Comparison of ENCODE assay signal across 10 mouse cellular contexts in the genomic region with DNA sequence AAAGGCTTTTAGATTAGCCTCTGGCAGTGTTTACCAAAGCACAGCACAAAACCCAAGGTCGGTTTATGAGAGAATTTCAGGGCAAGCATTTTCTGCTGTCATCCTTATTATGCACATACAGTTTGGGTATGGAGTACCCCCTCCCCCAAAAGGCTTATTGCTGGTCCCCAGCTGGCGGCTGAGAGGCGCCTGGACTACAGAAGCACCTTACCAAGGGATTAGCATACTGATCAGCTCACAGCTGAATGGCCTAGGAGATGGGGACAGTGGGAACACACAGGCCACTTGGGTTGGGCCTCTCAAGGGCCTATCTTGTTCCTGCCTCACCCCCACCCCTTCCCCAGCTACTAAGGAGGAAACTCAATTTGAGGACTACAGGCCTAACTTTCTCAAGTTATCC. TPM values are rescaled to one million over a fixed set of nuclear protein-coding genes. Genes with fewer than 3 reads are reported as not detected.
DNase-seq lines count a peak whose midpoint lies in the region; ATAC-seq and TF ChIP-seq lines count a peak whose summit lies in the region.
"Had no signal": no experiment of that assay in that cellular context is flagged by ENCODE, and none has a peak within 500 bp of the region (broad histone marks: within the 10 kb centered on the region; RNA-seq: fewer than 3 reads in every experiment).

No protein-coding gene starts in this region.

- no peak for TF ChIP-seq POLR2A in myocyte (IDR thresholded peaks at IDR 0.05; ENCODE audit: insufficient read length, low read depth)

- H3K27ac ChIP-seq in kidney, postnatal 0 days: no peak overlapping the region
- H3K27ac ChIP-seq in embryonic facial prominence, embryonic 15.5 days (replicated peaks): no peak overlapping the region
- no peak overlapping the region for H3K27ac ChIP-seq in intestine, embryonic 16.5 days (ENCODE audit: low read length)

- H3K4me1 ChIP-seq in kidney, postnatal 0 days (replicated peaks; ENCODE audit: insufficient read depth, low read length): no peaks in the 10 kb centered on the region; the same call in 1 of the 2 replicates
- peaks cover 18% of the 10 kb centered on the region for H3K4me1 ChIP-seq in embryonic facial prominence, embryonic 15.5 days
- H3K4me1 ChIP-seq in intestine, embryonic 16.5 days (ENCODE audit: control insufficient read depth, insufficient read depth, low read length): peaks cover 5% of the 10 kb centered on the region

- no peak for ATAC-seq in kidney, postnatal 0 days (replicated peaks; ENCODE audit: low FRiP score, low read depth)
- ATAC-seq in embryonic facial prominence, embryonic 15.5 days (ENCODE audit: insufficient number of reproducible peaks, low FRiP score, low TSS enrichment, low read depth): no peak
- ATAC-seq in intestine, embryonic 16.5 days: no peak

- H3ac ChIP-seq in myocyte (ENCODE audit: control insufficient read depth, insufficient read length): no peak overlapping the region

- TF ChIP-seq CTCF in kidney, postnatal 0 days (IDR thresholded peaks at IDR 0.05; ENCODE audit: low read depth): no peak

- DNase-seq in kidney, postnatal 0 days (ENCODE audit: low spot score): no peak
- DNase-seq in kidney, adult 11 months: no peak
- DNase-seq in gastrocnemius, postnatal 14 days: no peak
- DNase-seq in cerebellum, postnatal 36 days: no peak
- no peak for DNase-seq in right cerebral cortex, adult 18-20 months
- DNase-seq: kidney, postnatal 14 days; lung, adult 2 months had no signal

- no peaks in the 10 kb centered on the region for H3K27me3 ChIP-seq in kidney, postnatal 0 days (ENCODE audit: insufficient read depth, low read length)
- no peaks in the 10 kb centered on the region for H3K27me3 ChIP-seq in embryonic facial prominence, embryonic 15.5 days
- no peaks in the 10 kb centered on the region for H3K27me3 ChIP-seq in intestine, embryonic 16.5 days (replicated peaks; ENCODE audit: control insufficient read depth, insufficient read depth, low read length)
- no peaks in the 10 kb centered on the region for H3K27me3 ChIP-seq in myocyte (ENCODE audit: control insufficient read depth, insufficient read depth, insufficient read length)

- no peak overlapping the region for H3K4me3 ChIP-seq in kidney, postnatal 0 days (replicated peaks; ENCODE audit: low read depth, low read length)
- H3K4me3 ChIP-seq in embryonic facial prominence, embryonic 15.5 days (replicated peaks): no peak overlapping the region
- 0 out of 2 replicates have a peak overlapping the region, but pooled peaks have one; percentile 2 for H3K4me3 ChIP-seq in intestine, embryonic 16.5 days (ENCODE audit: low read length)
- peak overlapping the region; percentile 52 for H3K4me3 ChIP-seq in myocyte

- intact Hi-C loops in gastrocnemius, postnatal 14 days (cut with DNase I; ENCODE audit: low total_unique reads): no loop called here

- 81% methylated on average over 3 of the region's 3 CpGs for WGBS in kidney, postnatal 0 days
- WGBS in embryonic facial prominence, embryonic 15.5 days: 57% methylated on average over 3 of the region's 3 CpGs
- 69% methylated on average over 3 of the region's 3 CpGs for WGBS in intestine, embryonic 16.5 days

- H3K9ac ChIP-seq in kidney, postnatal 0 days (ENCODE audit: low read depth, low read length): no peak overlapping the region
- H3K9ac ChIP-seq in embryonic facial prominence, embryonic 15.5 days: 0 out of 2 replicates have a peak overlapping the region, but pooled peaks have one; percentile 4
- no peak overlapping the region for H3K9ac ChIP-seq in intestine, embryonic 16.5 days (ENCODE audit: low read depth, low read length)

- 0 out of 2 replicates have a peak overlapping the region, but pooled peaks have one; percentile 88 for H3K4me2 ChIP-seq in kidney, postnatal 0 days (ENCODE audit: low read length)
- H3K4me2 ChIP-seq in embryonic facial prominence, embryonic 15.5 days (replicated peaks): 0 out of 2 replicates have a peak overlapping the region, but pooled peaks have one; percentile 83
- H3K4me2 ChIP-seq in intestine, embryonic 16.5 days (ENCODE audit: low read depth, low read length): peak overlapping the region; percentile 22; the same call in 1 of the 2 replicates
- peak overlapping the region; percentile 95 for H3K4me2 ChIP-seq in myocyte (ENCODE audit: low read depth)

- no peaks in the 10 kb centered on the region for H3K9me3 ChIP-seq in kidney, postnatal 0 days (replicated peaks; ENCODE audit: low read length)
- H3K9me3 ChIP-seq in embryonic facial prominence, embryonic 15.5 days (replicated peaks): no peaks in the 10 kb centered on the region
- no peaks in the 10 kb centered on the region for H3K9me3 ChIP-seq in intestine, embryonic 16.5 days (ENCODE audit: control insufficient read depth, low read length)

- H3K36me3 ChIP-seq in kidney, postnatal 0 days (ENCODE audit: insufficient read depth, low read length): peaks cover 26% of the 10 kb centered on the region; the same call in 1 of the 2 replicates
- H3K36me3 ChIP-seq in embryonic facial prominence, embryonic 15.5 days: peaks cover 45% of the 10 kb centered on the region
- H3K36me3 ChIP-seq in intestine, embryonic 16.5 days (ENCODE audit: control insufficient read depth, insufficient read depth, low read length): peaks cover 19% of the 10 kb centered on the region
- peaks cover 20% of the 10 kb centered on the region for H3K36me3 ChIP-seq in myocyte (ENCODE audit: control insufficient read depth, insufficient read depth)

- peaks cover 22% of the 10 kb centered on the region for H3K79me2 ChIP-seq in myocyte (ENCODE audit: control insufficient read depth, insufficient read depth)

TF ChIP-seq in myocyte, 11 proteins besides CTCF, POLR2A, EP300 and RAD21:
- TF ChIP-seq POLR2AphosphoS2 (IDR thresholded peaks at IDR 0.05; ENCODE audit: insufficient read length, low read depth): no peak
- TF ChIP-seq MYOG (IDR thresholded peaks at IDR 0.05; ENCODE audit: control insufficient read depth in 1 of 3, insufficient read depth in 1 of 3, insufficient read length in 2 of 3, low read depth in 2 of 3): no peak
- no peak for TF ChIP-seq E2F4 (IDR thresholded peaks at IDR 0.05; ENCODE audit: insufficient read depth)
- no peak for TF ChIP-seq MYOD1 (IDR thresholded peaks at IDR 0.05; ENCODE audit: control insufficient read depth in 1 of 3, insufficient read length in 2 of 3, low read depth in 2 of 3)
- TF ChIP-seq TCF12 (IDR thresholded peaks at IDR 0.05; ENCODE audit: insufficient read depth, poor library complexity, severe bottlenecking): no peak
- TF ChIP-seq REST (IDR thresholded peaks at IDR 0.05; ENCODE audit: insufficient read depth, insufficient read length): no peak
- no peak for TF ChIP-seq CEBPB (IDR thresholded peaks at IDR 0.05; ENCODE audit: insufficient read depth, poor library complexity, severe bottlenecking)
- TF ChIP-seq MAX (IDR thresholded peaks at IDR 0.05; ENCODE audit: low read depth): no peak
- no peak for TF ChIP-seq SRF (IDR thresholded peaks at IDR 0.05; ENCODE audit: control insufficient read depth, insufficient read length, low read depth)
- no peak for TF ChIP-seq TCF3 (IDR thresholded peaks at IDR 0.05; ENCODE audit: insufficient read length, low read depth)
- no peak for TF ChIP-seq USF1 (IDR thresholded peaks at IDR 0.05; ENCODE audit: low read depth)

RNA-seq across cellular contexts. Expression of a gene that starts 1.5 kb away (rescaled TPM):
- polyA plus RNA-seq in kidney, postnatal 0 days (2015; fragmentation: Nextera tagmentation; extraction: Ambion mirVana): 65.3 and 67.0 TPM in 2 replicates
- polyA plus RNA-seq in embryonic facial prominence, embryonic 15.5 days (2015; fragmentation: Nextera tagmentation; extraction: Ambion mirVana): 56.3 and 56.6 TPM in 2 replicates
- polyA plus RNA-seq in intestine, embryonic 16.5 days (2015; fragmentation: Nextera tagmentation; extraction: Ambion mirVana): 52.2 and 54.8 TPM in 2 replicates
- polyA plus RNA-seq in myocyte (2012; fragmentation: generic; extraction: Trizol): 27.8 TPM
- 10 to 100 TPM; 16.9 to 18.5 TPM for total RNA-seq in gastrocnemius, postnatal 14 days (2021)

RNA-seq across cellular contexts. Expression of a gene that starts 15.7 kb away (rescaled TPM):
- polyA plus RNA-seq in kidney, postnatal 0 days (2015; fragmentation: Nextera tagmentation; extraction: Ambion mirVana): not detected in 2 replicates
- not detected in 2 replicates for polyA plus RNA-seq in embryonic facial prominence, embryonic 15.5 days (2015; fragmentation: Nextera tagmentation; extraction: Ambion mirVana)
- polyA plus RNA-seq in intestine, embryonic 16.5 days (2015; fragmentation: Nextera tagmentation; extraction: Ambion mirVana): not detected in 2 replicates
- polyA plus RNA-seq in myocyte (2012; fragmentation: generic; extraction: Trizol): not detected
- total RNA-seq in gastrocnemius, postnatal 14 days (2021): not detected

RNA-seq across cellular contexts. Expression of a gene that starts 59.3 kb away (rescaled TPM):
- 71.3 and 73.2 TPM in 2 replicates for polyA plus RNA-seq in kidney, postnatal 0 days (2015; fragmentation: Nextera tagmentation; extraction: Ambion mirVana)
- polyA plus RNA-seq in embryonic facial prominence, embryonic 15.5 days (2015; fragmentation: Nextera tagmentation; extraction: Ambion mirVana): 127 and 138 TPM in 2 replicates
- polyA plus RNA-seq in intestine, embryonic 16.5 days (2015; fragmentation: Nextera tagmentation; extraction: Ambion mirVana): 80.2 and 93.1 TPM in 2 replicates
- 0.08 TPM for polyA plus RNA-seq in myocyte (2012; fragmentation: generic; extraction: Trizol)
- total RNA-seq in gastrocnemius, postnatal 14 days (2021): 10 to 100 TPM; 30.0 to 32.8 TPM

Comparison
In these comparisons a context has a peak if more than half of its experiments do, and no peak if none do; other contexts are left out.
1. H3K4me2 ChIP-seq: peak in every context shown above with its lines; median percentile 95 in myocyte; 88 in kidney, postnatal 0 days; 83 in embryonic facial prominence, embryonic 15.5 days; 22 in intestine, embryonic 16.5 days.
2. H3K4me3 ChIP-seq: peak in intestine, embryonic 16.5 days (single experiment) and myocyte (single experiment); none in kidney, postnatal 0 days (single experiment) and embryonic facial prominence, embryonic 15.5 days (single experiment).
3. RNA of a gene that starts 59.3 kb away (polyA plus RNA-seq): 127 to 138 TPM in embryonic facial prominence, embryonic 15.5 days, 80.2 to 93.1 TPM in intestine, embryonic 16.5 days and 71.3 to 73.2 TPM in kidney, postnatal 0 days; 0.08 TPM in myocyte (single experiment); every median in the first group is over 10 times any median in the second.